Mouse (Mus musculus) layer of hippocampus, adult 9-10 months (tissue): ENCODE data around the gene Mettl25.

Experiments
- DNase-seq: peaks from one replicate; pipeline ENCODE4 v3.0.0; 2022; ENCODE audit warnings: low spot score

Gene Mettl25

DNA sequence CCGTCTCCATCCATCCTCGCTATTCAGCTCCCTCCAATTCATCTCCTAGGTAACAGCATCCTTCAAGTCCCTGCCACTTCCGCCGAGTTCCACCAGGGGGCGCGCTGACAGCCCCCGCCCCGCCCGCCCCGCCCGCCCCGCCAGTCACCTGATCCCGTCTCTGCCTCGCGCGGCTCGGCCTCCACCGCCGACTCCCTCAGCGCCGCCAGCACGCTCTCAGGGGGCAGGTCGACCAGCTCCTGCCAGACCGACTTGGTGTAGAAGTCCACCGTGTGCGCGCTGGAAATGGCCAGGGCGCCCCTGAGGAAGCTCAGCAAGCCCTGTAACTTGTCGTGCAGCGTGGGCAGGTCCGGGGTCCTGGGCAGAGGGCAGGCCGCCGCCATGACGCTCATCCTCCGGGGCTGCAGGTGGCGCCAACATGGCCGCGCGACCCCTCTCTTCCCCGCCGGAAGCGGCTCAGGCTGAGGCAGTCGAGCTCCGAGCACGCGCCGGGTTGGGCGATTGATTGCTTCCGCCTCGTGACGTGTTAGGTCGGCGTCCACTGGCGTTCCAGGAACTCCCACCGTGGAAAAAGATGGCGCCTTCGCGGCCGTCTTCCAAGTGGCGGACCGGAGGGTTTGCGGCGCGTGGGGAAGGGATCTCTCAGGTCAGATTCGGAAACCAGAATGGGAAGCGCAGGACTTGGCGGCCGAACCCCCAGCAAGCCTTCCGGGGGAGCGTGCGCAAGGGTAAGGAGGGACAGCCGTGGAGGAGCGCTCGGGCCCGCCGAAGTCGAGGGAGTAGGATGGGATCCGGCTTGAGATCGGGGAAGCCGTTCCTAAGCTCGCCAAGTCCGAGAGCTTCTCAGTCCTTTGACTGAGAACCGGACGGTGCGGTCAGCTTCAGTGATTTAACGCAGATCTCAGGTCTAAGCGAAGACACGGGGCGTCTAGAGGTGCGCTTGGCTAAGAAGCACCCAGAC, at the start of gene Mettl25, which contains the start of gene Ccdc59:
TSS of gene Mettl25 (minus strand) at position 453 of the 961 bp plus-strand sequence.
TSS of gene Ccdc59 (plus strand) at position 140 of the 961 bp plus-strand sequence.
- peak; percentile 93 for DNase-seq

DNA sequence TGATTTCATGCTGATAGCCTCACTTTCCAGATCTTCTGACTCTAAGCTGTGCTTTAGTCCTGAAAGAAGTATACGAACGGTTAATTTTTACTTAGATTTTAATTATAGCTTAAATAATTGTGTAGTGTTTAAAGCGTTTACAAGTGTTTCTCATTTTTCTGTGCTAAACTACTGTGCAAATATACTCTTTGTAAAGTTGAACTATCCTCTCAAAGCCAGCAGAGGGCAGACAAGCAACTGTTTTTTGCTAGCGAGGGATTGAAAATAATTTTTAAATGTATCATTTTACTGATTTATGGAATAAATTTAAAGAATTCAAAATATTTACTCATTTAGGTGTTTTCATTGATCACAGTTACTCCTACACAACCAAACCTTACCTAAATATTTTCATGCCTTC, 26.1 kb upstream of the Mettl25 start:
- DNase-seq: no peak

DNA sequence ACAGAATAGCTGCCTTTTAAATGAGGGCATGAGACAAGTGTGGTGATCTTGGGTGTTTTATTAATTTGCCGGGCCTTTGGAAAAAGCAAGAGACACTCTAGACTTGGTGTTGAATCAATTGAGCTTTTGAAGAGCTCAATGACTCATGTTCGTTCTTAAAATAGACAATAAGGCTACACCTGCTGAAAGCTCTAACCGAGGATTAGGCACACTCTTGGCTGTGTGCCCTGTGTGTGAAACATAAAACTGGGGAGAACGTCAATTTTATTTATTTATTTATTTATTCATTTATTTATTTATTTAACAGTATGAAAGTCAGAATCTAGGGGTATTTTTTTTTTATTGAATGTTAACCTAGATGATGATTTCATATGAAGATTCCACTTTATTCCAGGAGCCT, 10.0 kb upstream of the Mettl25 start:
- DNase-seq: no peak

DNA sequence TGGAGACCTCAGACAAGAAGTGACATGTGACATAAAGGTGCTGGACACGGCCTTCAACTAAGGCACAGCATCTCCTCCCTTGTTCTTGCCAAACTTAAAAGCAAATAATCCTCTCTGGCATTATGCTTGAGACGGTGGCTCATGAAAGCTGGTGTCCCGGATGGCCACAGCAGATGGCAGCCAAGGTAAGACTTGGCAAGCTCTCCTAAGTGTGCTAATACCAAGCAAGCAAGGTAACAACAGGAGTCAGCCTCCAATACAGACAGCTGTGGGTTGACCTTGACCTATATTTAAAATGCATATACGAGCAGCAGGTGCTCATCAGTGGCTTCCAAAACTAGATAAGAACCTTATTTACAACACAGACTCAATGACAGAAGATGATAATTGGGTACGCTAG, 9.1 kb upstream of the Mettl25 start:
- no peak for DNase-seq

DNA sequence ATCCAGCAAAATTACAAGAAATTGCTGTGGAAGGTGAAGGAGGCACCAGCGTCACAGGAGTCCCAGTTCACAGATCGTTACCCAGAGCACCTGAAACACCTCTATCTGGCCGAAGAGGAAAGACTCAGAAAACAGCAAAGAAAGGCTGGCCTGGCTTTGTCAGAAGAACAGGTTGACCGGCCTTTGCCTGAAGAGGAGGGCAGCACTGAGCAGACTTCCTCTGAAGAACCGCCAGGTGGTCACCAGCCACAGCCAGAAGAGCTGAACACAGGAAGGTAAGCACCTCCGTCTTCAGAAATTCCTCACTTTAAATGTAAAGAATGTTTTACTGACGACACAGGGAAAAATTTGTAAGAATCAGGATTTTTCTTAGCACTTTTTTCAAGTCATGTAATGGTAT, 1.4 kb upstream of the Mettl25 start:
- no peak for DNase-seq

DNA sequence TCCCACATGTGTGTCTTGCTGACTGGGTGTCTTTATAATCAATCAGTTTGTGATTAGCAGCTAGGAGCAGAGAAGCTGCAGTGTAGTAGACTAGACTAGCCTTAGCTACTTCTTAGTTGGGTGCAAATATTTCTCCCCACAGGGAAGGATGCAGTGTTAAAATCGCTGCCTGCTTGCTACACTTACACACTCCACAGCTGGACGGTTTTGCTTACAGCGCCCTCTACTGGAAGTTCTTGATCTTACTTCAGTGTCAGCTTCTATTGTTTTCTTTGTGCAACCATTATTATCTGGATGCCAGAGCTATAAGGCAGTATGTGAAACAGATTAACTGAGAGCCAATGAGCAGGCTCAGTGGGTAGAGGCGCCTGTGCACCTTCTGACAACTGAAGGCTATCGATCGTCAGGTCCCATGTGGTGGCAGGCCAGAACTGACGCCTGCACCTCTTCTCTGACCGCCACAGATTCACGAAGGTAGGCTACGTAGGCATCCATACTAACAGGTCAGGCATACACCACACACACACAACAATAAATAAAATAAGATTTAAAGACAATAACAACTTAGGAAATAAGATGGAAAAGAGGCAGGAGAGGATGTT, 6.5 kb downstream of the Mettl25 start:
- DNase-seq: no peak

DNA sequence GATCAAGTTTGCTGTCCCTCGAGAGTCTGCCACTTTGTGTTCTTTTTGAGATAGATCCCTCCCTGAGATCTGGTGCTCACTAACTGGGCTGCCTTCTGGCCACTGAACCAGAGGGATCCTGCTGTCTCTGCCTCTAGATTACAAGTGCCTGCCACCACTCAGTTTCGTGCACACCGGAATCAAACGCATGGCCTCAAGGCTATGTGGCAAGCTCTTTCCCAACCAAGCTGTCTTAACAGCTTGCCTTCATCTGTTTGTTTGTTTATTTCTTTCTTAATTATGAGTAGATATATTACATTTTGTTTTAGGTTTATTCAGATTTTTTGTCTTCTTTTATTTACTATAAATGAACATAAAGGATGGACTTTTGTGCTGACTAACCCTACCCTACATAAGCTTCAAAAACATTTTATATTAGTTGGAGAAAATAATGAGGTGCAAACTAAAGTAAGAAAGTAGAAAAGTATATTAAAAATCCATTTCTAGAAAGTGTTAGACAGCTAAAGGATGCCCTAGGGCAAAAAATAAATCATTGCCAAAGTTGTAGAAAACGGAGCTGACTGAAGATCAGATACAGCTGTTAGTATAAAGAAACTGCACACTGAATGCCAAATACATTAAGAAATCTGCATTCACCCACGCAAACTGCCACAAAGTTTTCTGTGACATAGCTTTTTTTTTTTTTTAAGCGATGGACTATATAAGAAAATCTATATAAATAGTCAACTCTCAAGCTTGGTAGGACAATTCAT, 34.7 kb downstream of the Mettl25 start:
- DNase-seq: no peak

DNA sequence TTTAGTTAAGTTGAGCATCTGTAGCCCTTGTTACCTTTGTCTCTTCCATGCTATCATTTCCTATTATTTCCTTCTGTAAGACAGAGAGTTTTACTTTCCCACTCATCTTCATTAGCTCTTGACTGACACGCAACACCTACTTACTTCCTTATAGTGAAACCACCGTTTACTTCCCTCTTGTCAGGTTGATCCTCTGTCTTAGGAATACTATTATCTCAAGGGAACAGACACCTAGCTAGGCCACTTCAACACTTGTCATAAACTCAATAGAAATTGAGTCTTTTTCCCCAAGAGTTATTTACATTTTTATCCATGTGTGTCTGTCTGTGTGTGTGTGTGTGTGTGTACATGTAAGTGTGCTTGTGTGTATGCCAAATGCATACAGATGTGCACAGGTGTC, 37.7 kb downstream of the Mettl25 start:
- DNase-seq: no peak

DNA sequence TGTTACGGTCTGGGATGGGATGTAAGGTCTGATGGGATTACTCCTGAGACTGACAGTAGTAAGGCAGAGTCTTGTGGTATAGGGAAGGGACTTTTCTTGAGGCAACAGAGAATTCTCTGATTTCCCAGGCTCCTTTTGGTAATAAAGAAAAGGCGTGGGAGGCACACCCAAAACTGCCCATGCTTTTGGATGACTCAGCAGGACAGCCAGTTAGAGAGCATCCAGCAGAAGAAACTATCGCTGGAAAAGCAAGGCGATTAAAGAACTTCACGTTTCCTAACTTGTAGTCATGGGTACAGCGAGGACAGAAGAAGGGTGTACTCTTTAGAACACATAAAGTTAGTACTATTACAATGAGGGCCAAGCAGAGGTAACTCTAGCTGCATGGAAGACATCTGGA, 39.0 kb downstream of the Mettl25 start:
- DNase-seq: no peak

DNA sequence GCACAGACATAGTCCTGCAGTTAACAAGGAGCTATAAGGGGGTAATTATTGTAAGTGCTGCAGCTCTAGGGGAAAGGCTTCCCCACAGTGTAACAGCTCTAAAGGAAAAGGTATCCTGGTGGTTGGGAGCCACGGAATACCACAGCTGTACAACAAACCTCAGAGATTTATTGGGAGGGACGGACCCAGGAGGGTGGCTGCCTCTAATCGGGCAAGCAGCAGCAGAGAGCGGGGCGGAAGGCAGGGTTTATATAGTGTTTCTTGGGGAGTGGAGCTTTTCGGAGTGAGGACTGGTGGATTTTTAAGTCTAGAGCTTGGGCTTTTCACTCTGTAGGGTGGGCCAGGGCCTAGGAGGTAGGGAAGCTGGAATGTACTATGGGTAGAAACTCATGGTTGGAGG, 40.0 kb downstream of the Mettl25 start:
- no peak for DNase-seq

DNA sequence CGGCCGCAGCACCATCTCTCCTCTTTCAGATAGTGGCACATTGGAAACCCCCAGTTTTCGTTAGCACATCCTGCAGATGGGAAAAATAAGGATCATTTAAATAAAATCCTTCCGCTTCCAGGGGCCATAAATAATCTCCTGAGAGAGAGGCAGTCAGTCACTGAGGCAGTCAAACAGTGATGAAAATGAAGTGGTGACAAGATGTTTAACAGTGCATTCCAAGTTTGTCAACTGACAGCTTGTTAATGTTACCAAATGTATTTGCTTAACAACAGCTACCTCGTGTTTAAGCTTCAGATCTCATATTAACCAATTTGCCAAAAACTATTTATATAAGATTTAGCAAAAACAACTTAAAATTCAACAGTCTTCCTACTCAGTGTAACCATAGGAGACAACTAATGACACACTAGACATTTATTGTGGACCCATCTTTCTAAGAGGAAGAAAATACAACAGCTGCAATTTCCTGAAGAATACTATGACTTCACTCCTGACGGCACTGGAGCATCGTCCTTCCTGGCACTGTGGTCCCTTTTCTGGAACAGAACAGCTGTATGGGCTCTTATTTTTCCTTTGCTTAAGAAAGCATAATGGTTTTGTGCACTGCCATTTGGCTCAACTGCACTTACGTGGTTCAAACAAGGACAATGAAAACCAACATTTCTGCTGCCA, 43.8 kb downstream of the Mettl25 start:
- no peak for DNase-seq

DNA sequence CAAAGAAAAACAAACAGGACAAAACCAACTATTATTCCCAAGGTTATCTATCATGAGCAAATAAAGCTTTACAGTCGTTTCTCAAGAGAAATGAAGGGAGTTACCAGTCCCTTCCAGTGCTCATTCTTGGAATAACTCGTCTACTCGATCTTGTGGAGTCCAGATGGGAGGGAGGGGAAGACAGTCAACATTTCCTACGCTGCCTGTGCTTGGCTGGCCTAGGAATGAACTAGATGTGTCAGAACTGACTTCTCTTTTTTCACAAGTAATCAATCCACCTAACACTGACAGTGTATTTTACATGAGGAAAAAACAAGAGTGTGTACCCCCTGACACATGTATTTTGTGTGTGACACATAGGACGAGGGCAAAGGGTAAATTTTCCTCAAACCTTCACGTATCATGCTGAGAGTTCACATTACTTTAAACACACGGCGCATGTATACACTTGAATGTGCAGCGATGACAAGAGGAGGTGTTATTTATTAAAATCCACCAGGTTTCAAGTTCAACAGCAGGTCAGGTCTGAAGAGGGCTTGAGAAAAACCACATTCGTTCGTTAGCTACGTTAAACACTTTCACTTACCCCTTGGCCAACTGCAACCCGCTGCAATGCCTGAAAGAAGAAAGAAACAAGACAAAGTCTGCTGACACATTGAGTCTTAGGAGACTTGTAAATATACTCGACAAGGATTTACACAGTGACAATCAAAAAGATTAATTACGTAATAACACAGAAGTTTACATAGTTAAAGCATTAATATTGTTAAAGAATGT, 47.2 kb downstream of the Mettl25 start:
- DNase-seq: no peak

DNA sequence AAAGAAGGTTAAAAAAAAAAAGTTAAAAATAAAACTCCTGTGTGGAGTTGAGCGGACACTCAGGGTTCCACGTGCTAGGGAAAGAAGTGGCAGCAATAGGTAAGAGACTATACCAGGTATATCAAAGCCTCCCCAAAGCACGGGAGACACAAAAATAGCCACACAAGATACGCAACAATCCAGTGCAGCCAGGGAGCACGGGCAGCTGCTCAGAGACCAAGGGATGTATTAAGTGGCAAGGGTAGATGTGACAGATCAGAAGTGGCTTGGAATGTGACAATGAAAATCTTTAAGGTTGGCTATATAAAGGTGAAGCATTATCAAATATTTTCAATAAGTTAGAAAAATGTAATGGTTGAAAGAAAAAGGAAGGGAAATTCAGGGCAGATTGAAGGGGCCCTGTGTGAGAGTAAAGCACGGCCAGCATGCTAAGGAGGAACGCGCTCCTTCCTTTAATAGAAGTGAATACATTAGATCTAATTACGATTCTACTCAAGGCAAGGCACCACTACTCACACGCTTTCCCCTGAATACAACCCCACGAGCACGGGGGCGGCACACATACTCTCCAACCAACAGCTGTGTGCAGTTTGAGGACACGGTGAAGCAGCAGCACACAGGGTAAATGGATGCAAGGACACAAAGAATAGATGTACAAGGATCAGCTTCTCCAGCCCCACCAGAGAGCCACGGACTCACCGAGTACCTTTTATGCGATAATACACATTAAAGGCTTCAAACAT, 52.3 kb downstream of the Mettl25 start:
- DNase-seq: no peak

DNA sequence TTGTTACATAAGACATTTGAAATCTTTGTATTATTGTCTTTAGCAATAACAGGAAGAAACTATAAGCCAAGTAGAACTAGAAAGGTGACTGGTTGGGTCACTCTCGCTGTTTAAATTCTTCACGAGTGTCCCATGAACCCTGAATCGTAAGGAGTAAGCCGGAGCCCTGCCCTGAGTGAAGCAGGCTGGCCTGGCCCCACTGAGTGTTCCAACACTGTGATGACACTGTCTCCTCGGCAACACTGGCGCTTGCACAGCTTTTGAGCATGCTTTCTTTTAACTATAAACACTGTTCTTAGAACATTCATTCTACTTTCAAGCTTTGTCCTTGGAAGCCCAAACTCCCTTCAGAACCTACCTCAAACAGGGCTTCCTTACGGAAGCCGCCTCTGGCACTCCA, 57.4 kb downstream of the Mettl25 start:
- no peak for DNase-seq

DNA sequence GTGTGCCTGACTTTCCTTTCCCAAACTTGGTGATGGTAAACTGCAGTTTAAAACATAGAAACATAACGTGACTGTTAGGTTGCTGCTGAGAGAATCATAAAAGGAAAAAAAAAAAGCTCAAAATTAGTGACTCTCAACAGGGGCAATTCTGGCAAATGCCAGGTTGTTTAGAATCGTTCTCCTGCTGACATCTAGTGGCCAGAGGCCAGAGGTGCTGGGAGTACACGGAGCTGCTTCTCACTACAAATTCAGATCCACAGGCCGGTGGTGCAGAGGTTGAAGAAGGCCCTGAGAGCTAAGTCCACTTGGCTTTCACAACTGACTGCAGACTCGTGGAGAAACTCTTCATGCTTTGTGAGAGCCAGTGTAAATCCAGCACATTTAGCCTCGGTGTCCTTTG, 66.8 kb downstream of the Mettl25 start:
- DNase-seq: peak; percentile 39

DNA sequence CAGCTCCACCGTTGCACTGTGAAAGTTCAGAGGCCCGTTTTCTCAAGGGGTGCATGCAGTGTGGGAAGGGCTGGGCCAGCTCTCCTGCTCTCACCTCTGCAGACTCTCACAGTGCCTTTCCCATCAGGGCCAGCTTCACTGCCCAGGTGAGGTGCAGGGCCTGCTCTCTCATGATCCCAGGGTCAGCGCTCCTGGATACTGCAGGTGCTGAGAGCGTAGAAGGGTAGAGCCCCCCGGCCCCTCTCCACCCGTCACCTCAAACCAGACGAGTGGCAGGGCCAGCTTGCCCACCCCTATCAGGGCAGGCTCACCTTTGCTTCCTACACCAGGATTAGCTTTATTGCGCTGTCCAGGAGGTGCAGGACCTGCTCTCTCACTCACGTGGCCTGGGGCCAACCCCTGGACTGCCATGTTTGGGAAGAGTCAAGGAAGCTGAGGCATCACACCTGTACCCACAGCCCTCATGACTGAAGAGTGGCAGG, 68.3 kb downstream of the Mettl25 start:
- DNase-seq: no peak

DNA sequence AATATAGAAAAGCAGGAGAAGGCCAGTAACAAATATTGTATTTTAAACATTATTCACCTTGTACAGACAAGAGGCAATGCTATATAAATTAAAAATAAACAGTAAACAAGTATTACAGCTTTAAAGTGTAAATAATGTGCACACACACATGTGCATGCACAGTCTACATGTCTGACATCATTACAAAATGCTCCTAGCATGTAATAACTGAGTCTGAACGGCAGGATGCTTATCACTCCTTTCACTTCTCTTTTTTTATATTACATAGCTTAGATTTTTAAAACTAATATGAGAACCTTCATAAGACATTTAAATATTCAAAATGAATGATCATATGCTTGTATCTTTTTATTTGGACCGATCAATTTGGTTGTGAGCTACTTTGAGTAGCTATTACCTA, 77.2 kb downstream of the Mettl25 start:
- DNase-seq: no peak

DNA sequence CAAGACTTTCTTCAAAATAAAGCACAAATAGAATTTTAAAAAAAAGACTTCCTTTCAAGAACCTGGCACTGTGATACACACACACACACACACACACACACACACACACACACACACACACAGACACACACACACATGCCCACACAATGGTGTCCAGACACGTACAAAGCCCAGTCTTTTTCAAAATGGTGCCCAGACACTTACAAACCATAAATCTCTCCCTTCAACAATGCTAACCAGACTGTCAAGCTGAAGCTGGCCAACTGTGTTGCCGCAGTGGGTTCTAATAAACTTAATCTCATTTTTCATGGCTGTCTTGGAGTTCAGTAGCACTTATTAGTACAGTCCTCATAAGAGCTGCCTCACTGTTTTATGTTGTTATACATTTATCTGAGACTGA, 80.7 kb downstream of the Mettl25 start:
- no peak for DNase-seq

DNA sequence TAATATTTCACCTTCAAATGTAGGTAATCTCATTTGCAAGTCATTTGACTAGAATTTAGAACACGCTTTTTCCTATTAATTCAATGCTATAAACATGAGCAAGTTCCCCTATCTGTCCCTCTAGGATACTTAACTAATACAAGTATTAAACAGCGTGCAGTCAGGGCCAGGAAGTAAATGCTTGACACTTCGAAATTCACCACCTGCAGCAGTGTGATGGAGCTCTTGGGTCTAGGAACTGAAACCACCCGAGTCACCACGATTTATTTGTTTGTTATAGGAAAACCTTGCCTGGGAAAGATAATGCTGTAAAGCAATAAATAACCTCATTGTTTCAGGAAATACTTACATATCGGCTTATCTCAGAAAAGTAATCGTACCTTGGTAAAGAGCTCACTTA, 81.1 kb downstream of the Mettl25 start:
- no peak for DNase-seq

DNA sequence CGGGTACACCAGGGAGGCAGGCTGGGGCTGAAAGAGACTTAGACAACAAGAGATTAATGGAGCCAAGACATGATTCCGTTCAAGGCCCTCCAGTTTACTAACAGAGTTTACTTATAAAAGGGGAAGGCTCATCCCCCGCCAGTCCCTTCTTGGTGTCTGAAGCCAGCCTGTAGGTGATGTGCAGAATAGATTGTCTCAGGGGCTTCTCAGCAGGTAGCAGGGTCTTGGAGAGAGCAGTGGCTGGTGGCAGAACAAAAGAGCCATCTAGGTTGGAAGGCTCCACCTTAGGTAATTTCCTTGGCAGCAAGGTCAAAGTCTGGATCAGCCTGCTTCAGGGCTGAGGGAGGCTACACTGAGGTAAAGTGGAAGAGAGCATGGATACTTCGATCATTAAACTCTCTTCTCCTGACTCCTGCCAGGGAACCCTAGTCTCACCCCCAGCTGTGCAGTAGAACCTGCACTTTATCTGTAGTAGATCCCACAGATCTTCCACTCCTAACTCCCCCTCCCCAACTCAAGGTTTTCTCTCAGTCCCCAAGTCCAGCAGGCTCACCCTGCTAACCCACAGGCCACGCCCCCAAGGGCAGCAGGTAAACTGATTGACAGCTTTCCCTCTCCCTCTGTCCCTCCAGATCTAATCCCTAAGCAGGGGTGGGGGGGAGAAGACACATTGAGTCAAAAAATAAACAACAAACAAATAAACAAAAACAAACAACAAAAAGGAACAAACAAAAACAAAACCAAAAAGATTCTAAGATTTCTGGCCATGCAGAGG, 87.2 kb downstream of the Mettl25 start:
- no peak for DNase-seq
